Mouse (Mus musculus) intestine, embryonic 16.5 days (tissue): ENCODE data around the gene Slc43a2. TPM values are rescaled to one million over a fixed set of nuclear protein-coding genes. Genes with fewer than 3 reads are reported as not detected.
"Not testable (repeated sequence)": the region's sequence is repeated elsewhere in the genome, so short reads cannot be mapped to it uniquely, and the experiment has no call there.

Experiments used
- ATAC-seq: fragments of 200-750 bp; cut with Nextera tagmentation; 2 replicates; pipeline ENCODE4 v1.8.0; 2017; ENCODE audit warnings: moderate TSS enrichment, moderate library complexity
- H3K27ac ChIP-seq: fragments of 300-500 bp; sonication (generic); 2 replicates; pipeline ENCODE4 v1.5.1; 2014; ENCODE audit warnings: mild to moderate bottlenecking, low read length
- H3K27me3 ChIP-seq: fragments of 300-500 bp; sonication (generic); replicated peaks from 2 replicates; pipeline ENCODE4 v1.6.1; 2014; ENCODE audit warnings: low read length, control low read depth, mixed read lengths; ENCODE audit not compliant: control insufficient read depth, insufficient read depth
- H3K36me3 ChIP-seq: fragments of 300-500 bp; sonication (generic); 2 replicates; pipeline ENCODE4 v1.6.1; 2014; ENCODE audit warnings: low read length, control low read depth; ENCODE audit not compliant: control insufficient read depth, insufficient read depth
- H3K4me1 ChIP-seq: fragments of 300-500 bp; sonication (generic); 2 replicates; pipeline ENCODE4 v1.6.1; 2014; ENCODE audit warnings: low read length, control low read depth, mixed read lengths; ENCODE audit not compliant: control insufficient read depth, insufficient read depth
- H3K4me2 ChIP-seq: fragments of 300-500 bp; sonication (generic); 2 replicates; pipeline ENCODE4 v1.6.1; 2014; ENCODE audit warnings: low read depth, low read length, control low read depth
- H3K4me3 ChIP-seq: fragments of 300-500 bp; sonication (generic); 2 replicates; pipeline ENCODE4 v1.5.1; 2014; ENCODE audit warnings: mild to moderate bottlenecking, low read length
- H3K9ac ChIP-seq: fragments of 300-500 bp; sonication (generic); 2 replicates; pipeline ENCODE4 v1.6.1; 2014; ENCODE audit warnings: low read depth, low read length
- H3K9me3 ChIP-seq: fragments of 300-500 bp; sonication (generic); 2 replicates; pipeline ENCODE4 v1.6.1; 2016; ENCODE audit warnings: low read length, control low read depth; ENCODE audit not compliant: control insufficient read depth
- WGBS: fragments of 180-500 bp; shearing (Covaris S2); extraction: QIAGEN DNeasy Blood & Tissue Kit; methylation state at CpG from one replicate; pipeline ENCODE4 v1.1.7; 2014; 5-methylcytosine and 5-hydroxymethylcytosine counted together
- polyA plus RNA-seq: library from polyadenylated mRNA; unstranded; fragments of >200 nt; fragmentation: Nextera tagmentation; extraction: Ambion mirVana; gene quantifications from 2 replicates; pipeline ENCODE4 v1.2.1, GENCODE M21; 2015

Slc43a2 gene
- polyA plus RNA-seq, 1 experiment from 2014 or later = 22.0 TPM

- H3K27me3 ChIP-seq = no peaks in the 10 kb centered on the region
- no peak overlapping the region for H3K9ac ChIP-seq
- no peak overlapping the region for H3K4me3 ChIP-seq
- no peak overlapping the region for H3K27ac ChIP-seq
- H3K36me3 ChIP-seq = no peaks in the 10 kb centered on the region
- H3K4me1 ChIP-seq = peaks cover 12% of the 10 kb centered on the region
- H3K4me2 ChIP-seq = no peak overlapping the region
- no peak for ATAC-seq
- no peaks in the 10 kb centered on the region for H3K9me3 ChIP-seq
- WGBS = 86% methylated on average over 9 of the region's 9 CpGs
These were observed 13.2 kb downstream of the Slc43a2 start for GRCm38 (mm10) chr11:75544713-75545112.

- no peak overlapping the region for H3K9ac ChIP-seq
- H3K9me3 ChIP-seq = no peaks in the 10 kb centered on the region
- no peak overlapping the region for H3K4me2 ChIP-seq
- H3K27me3 ChIP-seq = no peaks in the 10 kb centered on the region
- 68% methylated on average over 4 of the region's 4 CpGs for WGBS
- no peak for ATAC-seq
- no peaks in the 10 kb centered on the region for H3K36me3 ChIP-seq
- no peak overlapping the region for H3K27ac ChIP-seq
- peaks cover 13% of the 10 kb centered on the region for H3K4me1 ChIP-seq
- no peak overlapping the region for H3K4me3 ChIP-seq
These were observed 14.6 kb downstream of the Slc43a2 start for GRCm38 (mm10) chr11:75546057-75546456.

GRCm38 (mm10) chr11:75549658-75550111, 18.2 kb downstream of the Slc43a2 start:
- Histone ChIP-seq H3K4me1 (peaks cover 29% of the 10 kb centered on the region), H3K9ac (no peak overlapping the region), H3K4me2 (no peak overlapping the region), H3K4me3 (no peak overlapping the region), H3K27ac (peak overlapping the region; percentile 43; the same call in 1 of the 2 replicates), H3K36me3 (no peaks in the 10 kb centered on the region), H3K27me3 (no peaks in the 10 kb centered on the region), H3K9me3 (no peaks in the 10 kb centered on the region)
- 36% methylated on average over 5 of the region's 5 CpGs for WGBS
- 0 out of 2 replicates have a peak, but pooled peaks have one; percentile 14 for ATAC-seq

- Histone ChIP-seq H3K27ac (peak overlapping the region; percentile 0; the same call in 1 of the 2 replicates), H3K36me3 (no peaks in the 10 kb centered on the region), H3K4me2 (no peak overlapping the region), H3K4me3 (no peak overlapping the region), H3K4me1 (peaks cover 29% of the 10 kb centered on the region), H3K9ac (no peak overlapping the region), H3K27me3 (no peaks in the 10 kb centered on the region), H3K9me3 (no peaks in the 10 kb centered on the region)
- WGBS = 67% methylated on average over 12 of the region's 12 CpGs
- ATAC-seq = 0 out of 2 replicates have a peak, but pooled peaks have one; percentile 16
These were observed 18.9 kb downstream of the Slc43a2 start for GRCm38 (mm10) chr11:75550200-75550946.

GRCm38 (mm10) chr11:75551321-75551720, 19.8 kb downstream of the Slc43a2 start:
- no peak; the same call in 1 of the 2 replicates for ATAC-seq

GRCm38 (mm10) chr11:75551961-75552441, 20.5 kb downstream of the Slc43a2 start:
- H3K27me3 ChIP-seq = no peaks in the 10 kb centered on the region
- peak overlapping the region; percentile 54 for H3K9ac ChIP-seq
- no peak overlapping the region for H3K4me2 ChIP-seq
- H3K4me1 ChIP-seq = peaks cover 29% of the 10 kb centered on the region
- WGBS = 43% methylated on average over 9 of the region's 9 CpGs
- no peak overlapping the region for H3K4me3 ChIP-seq
- no peaks in the 10 kb centered on the region for H3K36me3 ChIP-seq
- no peaks in the 10 kb centered on the region for H3K9me3 ChIP-seq
- ATAC-seq = peak; percentile 88
- peak overlapping the region; percentile 69 for H3K27ac ChIP-seq

More at GRCm38 (mm10) chr11:75551321-75551720, 19.8 kb downstream of the Slc43a2 start:
- Histone ChIP-seq H3K4me3 (no peak overlapping the region), H3K9ac (0 out of 2 replicates have a peak overlapping the region, but pooled peaks have one; percentile 54), H3K9me3 (no peaks in the 10 kb centered on the region), H3K27me3 (no peaks in the 10 kb centered on the region), H3K36me3 (no peaks in the 10 kb centered on the region), H3K4me2 (no peak overlapping the region), H3K4me1 (peaks cover 29% of the 10 kb centered on the region), H3K27ac (peak overlapping the region; percentile 69; the same call in 1 of the 2 replicates)
- WGBS = 87% methylated on average over 5 of the region's 5 CpGs

- H3K9me3 ChIP-seq = no peaks in the 10 kb centered on the region
- H3K27ac ChIP-seq = no peak overlapping the region; the same call in 1 of the 2 replicates
- H3K9ac ChIP-seq = no peak overlapping the region
- 59% methylated on average over 7 of the region's 7 CpGs for WGBS
- ATAC-seq = no peak
- H3K4me3 ChIP-seq = no peak overlapping the region
- no peaks in the 10 kb centered on the region for H3K27me3 ChIP-seq
- no peaks in the 10 kb centered on the region for H3K36me3 ChIP-seq
- peaks cover 29% of the 10 kb centered on the region for H3K4me1 ChIP-seq
- no peak overlapping the region for H3K4me2 ChIP-seq
These were observed 21.5 kb downstream of the Slc43a2 start for GRCm38 (mm10) chr11:75552906-75553482.

GRCm38 (mm10) chr11:75556006-75556405, 24.5 kb downstream of the Slc43a2 start:
- H3K36me3 ChIP-seq, ATAC-seq, H3K27me3 ChIP-seq, H3K4me2 ChIP-seq, H3K9me3 ChIP-seq, H3K4me3 ChIP-seq, H3K9ac ChIP-seq, H3K27ac ChIP-seq: not testable (repeated sequence)
- 92% methylated on average over 6 of the region's 6 CpGs for WGBS
- H3K4me1 ChIP-seq = peaks cover 26% of the 10 kb centered on the region

- H3K4me1 ChIP-seq = peaks cover 21% of the 10 kb centered on the region
- no peak overlapping the region for H3K4me2 ChIP-seq
- H3K27ac ChIP-seq = no peak overlapping the region
- H3K36me3 ChIP-seq = no peaks in the 10 kb centered on the region
- H3K27me3 ChIP-seq = no peaks in the 10 kb centered on the region
- WGBS = 90% methylated on average over 6 of the region's 6 CpGs
- no peak overlapping the region for H3K4me3 ChIP-seq
- no peak for ATAC-seq
- no peaks in the 10 kb centered on the region for H3K9me3 ChIP-seq
- H3K9ac ChIP-seq = no peak overlapping the region
These were observed 25.6 kb downstream of the Slc43a2 start for GRCm38 (mm10) chr11:75557142-75557541.
